Comparison of ENCODE assay signal across 8 mouse cellular contexts in genomic region chr15:99224208-99224911, GRCm38 (mm10). TPM values are rescaled to one million over a fixed set of nuclear protein-coding genes. Genes with fewer than 3 reads are reported as not detected.
A peak's percentile ranks its signal among the peaks of the same experiment; 100 is the strongest.
DNase-seq lines count a peak whose midpoint lies in the region; ATAC-seq and TF ChIP-seq lines count a peak whose summit lies in the region.

Gene Kcnh3, plus strand, starts transcription at chr15:99224861.

- no peak for TF ChIP-seq POLR2A in liver, adult 2 months (IDR thresholded peaks at IDR 0.05; ENCODE audit: extremely low read depth, insufficient read depth, low read length)

- no peak within 1 kb of the TSS for H3K27ac ChIP-seq in heart, embryonic 12.5 days (ENCODE audit: poor library complexity, severe bottlenecking)
- H3K27ac ChIP-seq in kidney, embryonic 16.5 days (ENCODE audit: low read length) = no peak within 1 kb of the TSS
- no peak within 1 kb of the TSS for H3K27ac ChIP-seq in liver, adult 2 months (replicated peaks; ENCODE audit: insufficient read depth, low read depth, low read length)

- no peaks in the 10 kb centered on the region for H3K9me3 ChIP-seq in heart, embryonic 12.5 days (replicated peaks)
- H3K9me3 ChIP-seq in kidney, embryonic 16.5 days (ENCODE audit: low read length) = no peaks in the 10 kb centered on the region

- WGBS in heart, embryonic 12.5 days = 1% methylated on average over 65 of the region's 66 CpGs
- under 1% methylated on average over 50 of the region's 66 CpGs for WGBS in kidney, embryonic 16.5 days
- WGBS in liver, adult 2 months = 1% methylated on average over 59 of the region's 66 CpGs

- no peaks in the 10 kb centered on the region for H3K79me2 ChIP-seq in liver, adult 2 months (ENCODE audit: control insufficient read depth, insufficient read depth, low read length)

- TF ChIP-seq CTCF in liver, adult 2 months (IDR thresholded peaks at IDR 0.05; ENCODE audit: low read depth, low read length) = no peak

- H3K27me3 ChIP-seq in heart, embryonic 12.5 days (replicated peaks) = peaks cover 95% of the 10 kb centered on the region
- H3K27me3 ChIP-seq in kidney, embryonic 16.5 days (ENCODE audit: insufficient read depth, low read length) = peaks cover 93% of the 10 kb centered on the region
- H3K27me3 ChIP-seq in liver, adult 2 months (ENCODE audit: control insufficient read depth, insufficient read depth, low read length) = peaks cover 35% of the 10 kb centered on the region; the same call in 1 of the 2 replicates

- peaks cover 47% of the 10 kb centered on the region for H3K4me1 ChIP-seq in heart, embryonic 12.5 days (replicated peaks)
- peaks cover 36% of the 10 kb centered on the region for H3K4me1 ChIP-seq in kidney, embryonic 16.5 days (ENCODE audit: insufficient read depth, low read length)
- peaks cover 3% of the 10 kb centered on the region; the same call in 1 of the 2 replicates for H3K4me1 ChIP-seq in liver, adult 2 months (ENCODE audit: control insufficient read depth, insufficient read depth, low read length)

- H3K4me3 ChIP-seq in heart, embryonic 12.5 days = peak within 1 kb of the TSS; percentile 52
- H3K4me3 ChIP-seq in kidney, embryonic 16.5 days (ENCODE audit: low read length) = peak within 1 kb of the TSS; percentile 54
- H3K4me3 ChIP-seq in liver, adult 2 months (ENCODE audit: insufficient read depth, low read depth, low read length) = peak within 1 kb of the TSS; percentile 40; the same call in 1 of the 2 replicates

- H3K36me3 ChIP-seq in heart, embryonic 12.5 days = no peaks in the 10 kb centered on the region
- H3K36me3 ChIP-seq in kidney, embryonic 16.5 days (ENCODE audit: insufficient read depth, low read length) = no peaks in the 10 kb centered on the region
- H3K36me3 ChIP-seq in liver, adult 2 months (ENCODE audit: control insufficient read depth, insufficient read depth, low read length) = no peaks in the 10 kb centered on the region

- peak within 1 kb of the TSS; percentile 78 for H3K4me2 ChIP-seq in heart, embryonic 12.5 days
- peak within 1 kb of the TSS; percentile 68 for H3K4me2 ChIP-seq in kidney, embryonic 16.5 days (replicated peaks; ENCODE audit: low read depth, low read length)

- peak; percentile 36 to 50 for DNase-seq in spleen, adult 18-20 months
- DNase-seq in spleen, adult 12 weeks (ENCODE audit: low spot score) = no peak
- DNase-seq in liver, adult 2 months (ENCODE audit: extremely low read depth, low read depth, low spot score) = no peak
- DNase-seq in naive thymus-derived CD4-positive, alpha-beta T cell, adult 2 months (ENCODE audit: low read depth) = peak; percentile 80
- DNase-seq in testis, postnatal 10 days (ENCODE audit: low spot score) = peak; percentile 73

- peak; percentile 33; the same call in 1 of the 2 replicates for ATAC-seq in common myeloid progenitor, adult 5-6 weeks (replicated peaks; ENCODE audit: low read depth, poor library complexity, severe bottlenecking)
- ATAC-seq in heart, embryonic 12.5 days (ENCODE audit: insufficient number of reproducible peaks, low FRiP score) = peak; percentile 76
- peak; percentile 46 for ATAC-seq in kidney, embryonic 16.5 days (ENCODE audit: low FRiP score, low TSS enrichment)

- peak within 1 kb of the TSS; percentile 60 for H3K9ac ChIP-seq in heart, embryonic 12.5 days
- peak within 1 kb of the TSS; percentile 59 for H3K9ac ChIP-seq in kidney, embryonic 16.5 days (replicated peaks; ENCODE audit: low read length)
- peak within 1 kb of the TSS; percentile 38 for H3K9ac ChIP-seq in liver, adult 2 months (ENCODE audit: low read depth, low read length)

RNA-seq across cellular contexts. Expression of gene Kcnh3, which starts in this region (rescaled TPM):
- total RNA-seq in common myeloid progenitor, adult 5-6 weeks (2017) = 0.05 TPM in 1 of 2 replicates, not detected in the other
- 0.10 and 0.24 TPM in 2 replicates for polyA plus RNA-seq in heart, embryonic 12.5 days (2016; fragmentation: Nextera tagmentation; extraction: Ambion mirVana)
- polyA plus RNA-seq in kidney, embryonic 16.5 days (2015; fragmentation: Nextera tagmentation; extraction: Ambion mirVana) = 0.56 and 0.77 TPM in 2 replicates
- total RNA-seq in liver, adult 2 months (2014; rRNA removed) = 0.09 TPM in 1 of 2 replicates, not detected in the other
- polyA plus RNA-seq in liver, adult 2 months (2012; rRNA removed) = 0.06 TPM in 1 of 2 replicates, not detected in the other

Comparison
In these comparisons a context has a peak if more than half of its experiments do, and no peak if none do; other contexts are left out.
1. DNase-seq: peak in spleen, adult 18-20 months (2 of 2), naive thymus-derived CD4-positive, alpha-beta T cell, adult 2 months (single experiment) and testis, postnatal 10 days (single experiment); none in spleen, adult 12 weeks (single experiment) and liver, adult 2 months (single experiment).
2. Peak in ATAC-seq in common myeloid progenitor, adult 5-6 weeks; RNA of the gene not detected or under 1 TPM.
3. Peak in ATAC-seq, H3K4me3 ChIP-seq, H3K9ac ChIP-seq and H3K4me2 ChIP-seq in heart, embryonic 12.5 days; RNA of the gene not detected or under 1 TPM.
4. Peak in ATAC-seq, H3K4me3 ChIP-seq, H3K9ac ChIP-seq and H3K4me2 ChIP-seq in kidney, embryonic 16.5 days; RNA of the gene not detected or under 1 TPM.
5. Peak in every context shown above with its lines, with median percentiles within 50 percentile points of each other: ATAC-seq, H3K4me3 ChIP-seq and H3K9ac ChIP-seq.